Mouse (Mus musculus) testis, adult 2 months (tissue): ENCODE measurements around the gene Negr1. TPM values are rescaled to one million over a fixed set of nuclear protein-coding genes. Genes with fewer than 3 reads are reported as not detected.

ENCODE experiments used
- H3K27ac ChIP-seq: fragments of 200-500 bp; 2 replicates; pipeline ENCODE4 v1.5.1; 2012; ENCODE audit warnings: low read depth, low read length; ENCODE audit not compliant: control insufficient read depth, insufficient read depth
- H3K27me3 ChIP-seq: fragments of 200-500 bp; 2 replicates; pipeline ENCODE4 v1.6.1; 2012; ENCODE audit warnings: mild to moderate bottlenecking, low read length, moderate library complexity; ENCODE audit not compliant: control insufficient read depth, insufficient read depth
- H3K36me3 ChIP-seq: fragments of 200-500 bp; 2 replicates; pipeline ENCODE4 v1.6.1; 2012; ENCODE audit warnings: mild to moderate bottlenecking, low read length; ENCODE audit not compliant: control insufficient read depth, insufficient read depth
- H3K4me1 ChIP-seq: fragments of 200-500 bp; 2 replicates; pipeline ENCODE4 v1.6.1; 2012; ENCODE audit warnings: low read length; ENCODE audit not compliant: control insufficient read depth, insufficient read depth
- H3K4me3 ChIP-seq: fragments of 200-500 bp; 2 replicates; pipeline ENCODE4 v1.5.1; 2012; ENCODE audit warnings: low read depth, mild to moderate bottlenecking, low read length, moderate library complexity, mixed read lengths; ENCODE audit not compliant: control insufficient read depth
- CTCF ChIP-seq: fragments of 200-500 bp; IDR thresholded peaks from 2 replicates; pipeline ENCODE4 v1.5.1; 2012; ENCODE audit warnings: low read depth, mild to moderate bottlenecking, inconsistent platforms, low read length, moderate library complexity; ENCODE audit not compliant: control insufficient read depth, insufficient read depth, insufficient replicate concordance
- POLR2A ChIP-seq: fragments of 200-500 bp; IDR thresholded peaks from 2 replicates; pipeline ENCODE4 v1.6.1; 2012; ENCODE audit warnings: low read depth, mild to moderate bottlenecking, inconsistent platforms, low read length, moderate library complexity; ENCODE audit not compliant: control insufficient read depth
- polyA plus RNA-seq: library from polyadenylated mRNA; depleted of rRNA; stranded (reverse); fragments of >200 nt; gene quantifications from 2 replicates; pipeline ENCODE4 v1.2.3, GENCODE M21; 2012

Negr1 gene
- polyA plus RNA-seq, 1 experiment, result 0.30 TPM

DNA sequence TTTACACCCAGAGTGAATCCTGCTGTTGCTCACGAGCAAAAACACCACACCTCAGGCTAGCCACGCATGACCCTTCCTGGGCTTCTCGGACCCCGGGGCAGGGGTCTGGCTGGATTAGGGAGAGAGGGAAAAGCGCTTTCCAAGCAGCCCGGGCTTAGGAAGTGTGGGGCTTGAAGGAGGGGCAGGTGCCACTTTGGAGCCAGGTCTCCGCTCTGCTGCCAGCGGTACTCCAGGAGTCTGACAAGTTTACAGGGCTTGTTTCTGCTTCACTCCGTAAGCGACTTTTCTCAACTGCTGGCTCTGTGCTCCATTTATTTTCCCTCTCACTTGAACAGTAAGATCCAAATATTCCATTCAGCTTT, 811 bp downstream of the Negr1 start:
- H3K27ac ChIP-seq, result no peak overlapping the region
- peaks cover 11% of the 10 kb centered on the region for H3K4me1 ChIP-seq
- H3K4me3 ChIP-seq, result peak overlapping the region; percentile 82
- TF ChIP-seq POLR2A (no peak), CTCF (no peak)
- no peaks in the 10 kb centered on the region for H3K27me3 ChIP-seq
- H3K36me3 ChIP-seq, result no peaks in the 10 kb centered on the region; the same call in 1 of the 2 replicates

DNA sequence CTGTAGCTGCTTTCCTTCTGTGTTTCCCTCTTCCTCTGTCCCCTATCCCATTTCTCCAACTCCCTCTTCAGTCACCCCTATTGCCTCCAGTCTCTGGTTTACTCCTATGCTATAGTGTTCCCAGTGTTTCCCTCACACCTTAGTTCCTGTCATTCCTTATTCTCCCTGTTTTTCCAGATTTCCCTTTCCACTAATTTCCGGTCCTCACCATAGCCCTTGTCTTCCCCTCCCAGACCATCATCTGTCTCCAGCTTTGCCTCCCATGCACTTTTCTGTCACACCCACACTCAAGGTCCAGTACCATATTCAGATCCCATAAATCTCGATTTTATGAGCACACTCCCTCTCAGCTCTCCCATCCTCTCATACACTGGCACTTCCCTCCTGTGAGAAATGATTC, 1.2 kb downstream of the Negr1 start:
- Histone ChIP-seq H3K27ac (no peak overlapping the region), H3K36me3 (no peaks in the 10 kb centered on the region; the same call in 1 of the 2 replicates), H3K27me3 (no peaks in the 10 kb centered on the region), H3K4me1 (peaks cover 11% of the 10 kb centered on the region), H3K4me3 (no peak overlapping the region)
- no peak for TF ChIP-seq POLR2A
- no peak for TF ChIP-seq CTCF

DNA sequence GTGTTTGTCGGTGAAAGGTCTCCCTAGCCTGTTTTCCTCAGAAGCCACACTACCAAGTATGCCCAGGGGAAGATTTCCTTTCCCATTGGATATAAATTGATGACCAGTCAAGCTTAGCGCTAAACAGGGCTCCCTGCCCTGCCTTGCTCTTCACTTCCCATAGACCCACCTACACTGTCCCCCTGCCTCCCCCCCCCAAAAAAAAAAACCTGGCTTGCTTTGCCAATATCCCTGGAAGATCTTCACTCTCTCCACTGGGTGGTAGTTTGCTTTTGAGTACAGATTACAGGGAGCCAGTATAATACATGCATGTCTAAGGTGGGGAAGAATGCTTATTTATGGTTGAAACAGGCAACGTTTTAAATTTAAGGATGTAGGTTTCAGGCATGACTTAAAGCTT, 1.8 kb downstream of the Negr1 start:
- Histone ChIP-seq H3K27ac (no peak overlapping the region), H3K36me3 (no peaks in the 10 kb centered on the region; the same call in 1 of the 2 replicates), H3K4me1 (peaks cover 11% of the 10 kb centered on the region), H3K4me3 (no peak overlapping the region), H3K27me3 (no peaks in the 10 kb centered on the region)
- TF ChIP-seq POLR2A (no peak), CTCF (no peak)

DNA sequence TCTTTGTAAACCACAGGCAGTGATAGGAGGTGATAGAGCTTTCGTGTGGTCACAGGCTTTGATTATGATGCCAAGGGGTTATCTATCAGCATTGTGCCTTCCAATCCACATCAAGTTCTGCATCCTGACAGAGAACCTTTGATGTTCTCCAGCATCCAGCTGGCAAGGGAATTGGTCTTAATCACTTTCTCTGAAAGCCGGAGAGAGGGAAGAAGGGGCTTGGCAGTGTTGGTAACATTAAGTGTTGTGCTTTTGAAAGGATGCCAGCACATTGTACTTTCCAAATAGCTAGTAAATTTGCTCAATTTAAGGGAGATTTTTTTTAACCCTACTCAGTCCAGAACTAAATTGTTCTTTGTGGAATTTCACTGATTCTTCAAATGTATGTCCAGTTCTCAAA, 11.9 kb downstream of the Negr1 start:
- H3K4me1 ChIP-seq, result no peaks in the 10 kb centered on the region
- TF ChIP-seq POLR2A (no peak), CTCF (no peak)
- H3K27me3 ChIP-seq, result no peaks in the 10 kb centered on the region
- no peak overlapping the region for H3K27ac ChIP-seq
- H3K36me3 ChIP-seq, result no peaks in the 10 kb centered on the region
- no peak overlapping the region for H3K4me3 ChIP-seq

DNA sequence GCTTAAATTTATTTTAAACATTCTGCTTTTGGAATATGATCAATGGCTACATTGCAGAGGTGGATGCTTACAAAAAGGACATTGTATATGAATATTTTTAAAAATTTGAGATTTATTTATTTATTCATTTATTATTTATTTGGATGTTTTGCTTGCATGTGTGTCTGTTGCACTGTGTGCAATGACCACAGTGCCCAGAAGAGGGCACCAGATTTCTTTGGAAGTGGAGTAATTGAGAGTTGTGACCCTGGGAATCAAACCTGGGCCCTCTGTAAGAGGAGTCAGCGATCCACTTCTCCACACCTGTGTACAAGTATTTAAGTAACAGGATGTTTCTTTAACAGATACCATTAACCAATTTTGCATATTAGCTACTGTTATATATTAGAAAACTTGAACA, 14.7 kb downstream of the Negr1 start:
- H3K36me3 ChIP-seq, result no peaks in the 10 kb centered on the region
- H3K27me3 ChIP-seq, result no peaks in the 10 kb centered on the region
- no peak for TF ChIP-seq CTCF
- no peak for TF ChIP-seq POLR2A
- no peaks in the 10 kb centered on the region for H3K4me1 ChIP-seq
- no peak overlapping the region for H3K4me3 ChIP-seq
- no peak overlapping the region for H3K27ac ChIP-seq

DNA sequence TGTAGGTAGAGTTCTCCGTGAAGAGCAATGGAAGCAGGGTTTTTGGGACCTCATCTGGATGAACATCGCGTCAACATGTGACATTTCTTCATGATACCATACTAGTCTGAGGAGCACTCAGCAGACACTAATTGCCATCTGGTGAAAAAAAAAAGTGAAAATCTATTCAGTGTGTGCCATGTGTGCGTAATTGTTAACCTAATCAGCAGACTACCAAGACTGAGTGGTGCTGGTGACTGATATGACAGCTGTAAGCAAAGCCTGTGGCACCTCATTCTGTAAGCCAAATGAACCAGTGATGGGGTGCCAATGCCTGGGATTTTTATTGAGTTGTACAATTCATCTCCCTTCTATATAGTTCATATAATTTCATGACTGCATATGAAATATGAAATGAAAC, 29.0 kb downstream of the Negr1 start:
- H3K27me3 ChIP-seq, result no peaks in the 10 kb centered on the region
- no peak overlapping the region for H3K4me3 ChIP-seq
- no peaks in the 10 kb centered on the region for H3K36me3 ChIP-seq
- TF ChIP-seq POLR2A (no peak), CTCF (no peak)
- H3K4me1 ChIP-seq, result no peaks in the 10 kb centered on the region
- H3K27ac ChIP-seq, result no peak overlapping the region

DNA sequence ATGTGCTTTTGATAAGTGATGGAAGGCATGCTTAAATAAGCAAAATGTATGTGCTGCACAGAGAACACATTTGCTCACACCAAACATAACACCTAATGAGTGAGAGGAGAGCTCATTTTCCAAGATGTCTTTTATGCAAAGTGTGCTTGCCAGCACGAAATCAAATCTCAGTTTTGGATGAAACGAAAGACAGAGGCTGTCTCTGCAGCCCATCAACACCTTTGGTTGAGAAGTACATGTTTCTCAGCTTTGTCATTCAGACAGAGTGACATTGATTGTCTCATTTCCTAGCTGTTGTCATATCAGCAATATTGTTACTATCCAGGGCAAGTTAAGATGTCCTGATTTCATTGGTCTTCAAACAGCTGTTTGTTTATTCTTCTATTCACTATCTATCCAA, 29.5 kb downstream of the Negr1 start:
- no peak overlapping the region for H3K4me3 ChIP-seq
- no peaks in the 10 kb centered on the region for H3K27me3 ChIP-seq
- H3K4me1 ChIP-seq, result no peaks in the 10 kb centered on the region
- no peak overlapping the region for H3K27ac ChIP-seq
- no peak for TF ChIP-seq CTCF
- no peak for TF ChIP-seq POLR2A
- no peaks in the 10 kb centered on the region for H3K36me3 ChIP-seq

DNA sequence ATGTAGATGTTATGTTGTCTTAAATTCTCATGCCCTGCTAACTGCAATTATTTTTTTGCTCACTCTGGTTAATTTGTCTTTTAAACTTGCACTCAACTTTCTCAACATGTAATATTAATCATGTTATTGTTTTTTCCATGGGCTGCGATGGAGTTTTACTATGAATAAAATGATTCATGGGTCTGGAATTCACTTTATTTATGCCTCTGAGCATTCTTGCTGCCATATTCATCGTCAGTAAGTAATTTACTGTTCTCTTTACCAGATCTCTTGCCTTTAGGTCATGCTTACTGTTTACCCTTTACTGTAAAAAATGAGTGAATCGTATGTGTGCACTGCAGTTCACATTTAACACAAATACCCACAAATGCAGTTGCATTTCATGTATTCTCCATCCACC, 45.3 kb downstream of the Negr1 start:
- H3K4me1 ChIP-seq, result no peaks in the 10 kb centered on the region
- no peak overlapping the region for H3K27ac ChIP-seq
- no peak for TF ChIP-seq POLR2A
- TF ChIP-seq CTCF, result no peak
- H3K27me3 ChIP-seq, result no peaks in the 10 kb centered on the region
- H3K36me3 ChIP-seq, result no peaks in the 10 kb centered on the region
- no peak overlapping the region for H3K4me3 ChIP-seq
